Mouse (Mus musculus) ES-E14 (cell line): ENCODE results near the gene Gmppa.

Experiments used
- CHD2 ChIP-seq: IDR thresholded peaks from 2 replicates; pipeline ENCODE4 v1.6.1; 2014; ENCODE audit warnings: mild to moderate bottlenecking, low read depth, low read length, inconsistent platforms
- HCFC1 ChIP-seq: IDR thresholded peaks from 2 replicates; pipeline ENCODE4 v1.6.1; 2012; ENCODE audit warnings: low read length, inconsistent platforms, borderline replicate concordance; ENCODE audit not compliant: insufficient read depth
- MAFK ChIP-seq: IDR thresholded peaks from 2 replicates; pipeline ENCODE4 v1.6.1; 2014; ENCODE audit warnings: mild to moderate bottlenecking, low read depth, low read length, inconsistent platforms; ENCODE audit not compliant: insufficient read depth
- ZC3H11A ChIP-seq: IDR thresholded peaks from 2 replicates; pipeline ENCODE4 v1.6.1; 2012; ENCODE audit warnings: low read depth, mild to moderate bottlenecking, inconsistent platforms, low read length, borderline replicate concordance
- ZNF384 ChIP-seq: IDR thresholded peaks from 2 replicates; pipeline ENCODE4 v1.6.1; 2012; ENCODE audit warnings: low read depth, low read length, inconsistent platforms

DNA sequence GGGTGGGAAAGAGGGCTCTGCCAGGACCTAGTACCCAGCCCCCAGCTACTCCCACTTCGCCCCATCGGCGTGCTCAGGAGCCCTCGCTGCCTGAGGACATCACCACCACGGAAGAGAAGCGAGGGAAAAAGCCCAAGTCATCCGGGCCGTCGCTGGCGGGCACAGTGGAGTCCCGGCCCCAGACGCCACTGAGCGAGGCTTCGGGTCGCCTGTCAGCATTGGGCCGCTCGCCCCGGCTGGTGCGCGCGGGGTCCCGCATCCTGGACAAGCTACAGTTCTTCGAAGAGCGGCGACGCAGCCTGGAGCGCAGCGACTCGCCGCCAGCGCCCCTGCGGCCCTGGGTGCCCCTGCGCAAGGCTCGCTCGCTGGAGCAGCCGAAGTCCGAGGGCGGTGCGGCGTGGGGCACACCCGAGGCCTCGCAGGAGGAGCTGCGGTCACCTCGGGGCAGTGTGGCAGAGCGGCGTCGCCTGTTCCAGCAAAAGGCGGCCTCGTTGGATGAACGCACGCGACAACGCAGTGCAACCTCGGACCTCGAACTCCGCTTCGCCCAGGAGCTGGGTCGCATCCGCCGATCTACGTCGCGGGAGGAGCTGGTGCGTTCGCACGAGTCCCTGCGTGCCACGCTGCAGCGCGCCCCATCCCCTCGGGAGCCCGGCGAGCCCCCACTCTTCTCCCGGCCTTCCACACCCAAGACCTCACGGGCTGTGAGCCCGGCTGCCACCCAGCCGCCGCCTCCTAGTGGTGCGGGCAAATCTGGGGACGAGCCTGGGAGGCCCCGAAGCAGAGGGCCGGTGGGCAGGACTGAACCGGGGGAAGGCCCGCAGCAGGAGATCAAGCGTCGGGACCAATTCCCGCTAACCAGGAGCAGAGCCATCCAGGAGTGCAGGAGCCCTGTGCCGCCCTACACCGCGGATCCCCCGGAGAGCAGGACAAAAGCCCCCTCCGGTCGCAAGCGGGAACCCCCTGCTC lies 47.5 kb upstream of the Gmppa start:
- no peak for TF ChIP-seq CHD2
- no peak for TF ChIP-seq ZNF384
- no peak for TF ChIP-seq MAFK
- no peak for TF ChIP-seq ZC3H11A
- no peak for TF ChIP-seq HCFC1
